In the genomic region with DNA sequence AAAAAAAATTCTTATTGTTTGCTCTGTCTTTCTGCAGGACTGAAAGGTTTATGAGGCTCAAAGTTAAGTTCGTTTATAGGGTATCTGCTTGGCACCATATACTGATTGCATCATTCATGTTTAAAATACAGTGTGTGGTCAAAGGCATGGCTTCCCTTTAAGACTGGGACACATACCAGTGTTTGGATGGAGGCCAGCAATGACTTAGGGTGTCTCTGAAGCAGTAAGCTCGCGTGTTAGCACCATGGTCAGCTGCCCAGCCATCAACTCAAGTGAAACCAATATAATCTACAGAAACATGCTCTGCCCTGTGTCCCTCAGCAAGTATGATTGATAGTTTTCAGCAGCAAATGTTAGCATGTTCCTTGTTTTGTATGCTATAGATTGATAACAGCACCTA, we compare ENCODE assay signal across 30 mouse cellular contexts. TPM values are rescaled to one million over a fixed set of nuclear protein-coding genes. Genes with fewer than 3 reads are reported as not detected.
DNase-seq lines count a peak whose midpoint lies in the region; ATAC-seq and TF ChIP-seq lines count a peak whose summit lies in the region.
"Had no signal": no experiment of that assay in that cellular context is flagged by ENCODE, and none has a peak within 500 bp of the region (broad histone marks: within the 10 kb centered on the region; RNA-seq: fewer than 3 reads in every experiment).

No protein-coding gene starts in this region.

- H3K36me3 ChIP-seq in heart, postnatal 0 days (replicated peaks; ENCODE audit: control insufficient read depth, insufficient read depth, low read length) = no peaks in the 10 kb centered on the region
- no peaks in the 10 kb centered on the region for H3K36me3 ChIP-seq in lung, embryonic 14.5 days (ENCODE audit: insufficient read depth)
- H3K36me3 ChIP-seq: embryonic facial prominence, embryonic 13.5 days; hindbrain, embryonic 15.5 days; intestine, embryonic 15.5 days; limb, embryonic 13.5 days; liver, embryonic 13.5 days; lung, embryonic 15.5 days; neural tube, embryonic 13.5 days; stomach, embryonic 15.5 days had no signal

- ATAC-seq in heart, postnatal 0 days (ENCODE audit: insufficient read depth, low read depth) = no peak
- no peak for ATAC-seq in lung, embryonic 14.5 days (ENCODE audit: insufficient read depth)
- ATAC-seq: forebrain, embryonic 14.5 days; intestine, embryonic 15.5 days; midbrain, embryonic 16.5 days had no signal

- H3K9ac ChIP-seq in heart, postnatal 0 days (replicated peaks; ENCODE audit: low read depth, low read length) = no peak overlapping the region
- H3K9ac ChIP-seq in lung, embryonic 14.5 days = no peak overlapping the region
- H3K9ac ChIP-seq: embryonic facial prominence, embryonic 13.5 days; hindbrain, embryonic 15.5 days; intestine, embryonic 15.5 days; limb, embryonic 13.5 days; liver, embryonic 13.5 days; lung, embryonic 15.5 days; neural tube, embryonic 13.5 days; stomach, embryonic 15.5 days had no signal

- no peak overlapping the region for H3K4me2 ChIP-seq in heart, postnatal 0 days (ENCODE audit: low read depth, low read length)
- H3K4me2 ChIP-seq in lung, embryonic 14.5 days = no peak overlapping the region
- H3K4me2 ChIP-seq: embryonic facial prominence, embryonic 13.5 days; heart, embryonic 11.5 days; hindbrain, embryonic 15.5 days; intestine, embryonic 15.5 days; limb, embryonic 13.5 days; liver, embryonic 13.5 days; lung, embryonic 15.5 days; neural tube, embryonic 13.5 days; stomach, embryonic 15.5 days had no signal

- no peaks in the 10 kb centered on the region for H3K4me1 ChIP-seq in heart, postnatal 0 days (ENCODE audit: control insufficient read depth, insufficient read depth)
- no peaks in the 10 kb centered on the region for H3K4me1 ChIP-seq in lung, embryonic 14.5 days (ENCODE audit: insufficient read depth)
- H3K4me1 ChIP-seq: embryonic facial prominence, embryonic 13.5 days; hindbrain, embryonic 15.5 days; intestine, embryonic 15.5 days; limb, embryonic 13.5 days; liver, embryonic 13.5 days; lung, embryonic 15.5 days; neural tube, embryonic 13.5 days; stomach, embryonic 15.5 days had no signal

- no peaks in the 10 kb centered on the region for H3K27me3 ChIP-seq in heart, postnatal 0 days (ENCODE audit: control insufficient read depth, insufficient read depth, low read length)
- H3K27me3 ChIP-seq in lung, embryonic 14.5 days (ENCODE audit: insufficient read depth, low read length) = no peaks in the 10 kb centered on the region
- H3K27me3 ChIP-seq: embryonic facial prominence, embryonic 13.5 days; hindbrain, embryonic 15.5 days; intestine, embryonic 15.5 days; limb, embryonic 13.5 days; liver, embryonic 13.5 days; lung, embryonic 15.5 days; neural tube, embryonic 13.5 days; stomach, embryonic 15.5 days had no signal

- H3K27ac ChIP-seq in heart, postnatal 0 days (ENCODE audit: low read depth) = no peak overlapping the region
- H3K27ac ChIP-seq in lung, embryonic 14.5 days (ENCODE audit: low read depth) = no peak overlapping the region
- H3K27ac ChIP-seq: embryonic facial prominence, embryonic 13.5 days; hindbrain, embryonic 15.5 days; intestine, embryonic 15.5 days; layer of hippocampus, adult 2 months; limb, embryonic 13.5 days; liver, embryonic 13.5 days; lung, embryonic 15.5 days; macrophage; neural tube, embryonic 13.5 days; stomach, embryonic 15.5 days had no signal

- intact Hi-C loops in heart, postnatal 25 days (cut with DNase I) = no loop called here

- no peak for TF ChIP-seq EP300 in heart, postnatal 0 days (IDR thresholded peaks at IDR 0.05; ENCODE audit: low read depth)

- no peak overlapping the region for H3K4me3 ChIP-seq in heart, postnatal 0 days (ENCODE audit: low read depth, low read length)
- H3K4me3 ChIP-seq in lung, embryonic 14.5 days (ENCODE audit: low read depth, low read length) = no peak overlapping the region
- H3K4me3 ChIP-seq: embryonic facial prominence, embryonic 13.5 days; hindbrain, embryonic 15.5 days; intestine, embryonic 15.5 days; layer of hippocampus, adult 2 months; limb, embryonic 13.5 days; liver, embryonic 13.5 days; lung, embryonic 15.5 days; myocyte; neural tube, embryonic 13.5 days; stomach, embryonic 15.5 days had no signal

- WGBS in heart, postnatal 0 days = 22% methylated on average over 3 of the region's 3 CpGs
- 60% methylated on average over 3 of the region's 3 CpGs for WGBS in lung, embryonic 14.5 days

- H3K9me3 ChIP-seq in heart, postnatal 0 days (replicated peaks; ENCODE audit: control insufficient read depth, low read length) = no peaks in the 10 kb centered on the region
- no peaks in the 10 kb centered on the region for H3K9me3 ChIP-seq in lung, embryonic 14.5 days (ENCODE audit: low read depth, low read length)
- H3K9me3 ChIP-seq: embryonic facial prominence, embryonic 13.5 days; hindbrain, embryonic 15.5 days; intestine, embryonic 15.5 days; limb, embryonic 13.5 days; liver, embryonic 13.5 days; lung, embryonic 15.5 days; neural tube, embryonic 13.5 days; stomach, embryonic 15.5 days had no signal

- peak; percentile 19 for DNase-seq in heart, postnatal 0 days (ENCODE audit: low spot score)
- DNase-seq in heart, postnatal 25 days (ENCODE audit: low spot score) = no peak
- peak; percentile 69 for DNase-seq in lung, embryonic 14.5 days
- no peak for DNase-seq in lung, adult 18-20 months
- peak; percentile 56 for DNase-seq in NIH3T3 (ENCODE audit: low read depth)
- no peak for DNase-seq in spleen, adult 18-20 months
- DNase-seq in adrenal gland, adult 2 months = no peak
- DNase-seq: adrenal gland, adult 8-10 months; cerebellum, adult 9-10 months; gastrocnemius, postnatal 10 days; kidney, adult 9 months; kidney, postnatal 25 days; liver, embryonic 13.5 days; right cerebral cortex, adult 18-20 months; right cerebral cortex, postnatal 4 days; thymus, postnatal 25 days had no signal

- no peak for TF ChIP-seq CTCF in heart, postnatal 0 days (IDR thresholded peaks at IDR 0.05; ENCODE audit: low read depth)
- no peak for TF ChIP-seq CTCF in lung, embryonic 14.5 days (IDR thresholded peaks at IDR 0.05; ENCODE audit: low read depth)

RNA-seq across cellular contexts. Expression of a gene that starts 32.3 kb away (rescaled TPM):
- total RNA-seq in heart, postnatal 0 days (2014; rRNA removed; ENCODE audit: low replicate concordance) = 4.9 and 9.1 TPM in 2 replicates
- 3.9 and 4.0 TPM in 2 replicates for polyA plus RNA-seq in heart, postnatal 0 days (2015; fragmentation: Nextera tagmentation; extraction: Ambion mirVana)
- total RNA-seq in heart, postnatal 25 days (2021) = 1 to 10 TPM; 2.5 to 3.2 TPM
- 0.22 and 0.41 TPM in 2 replicates for polyA plus RNA-seq in lung, embryonic 14.5 days (2014; fragmentation: Nextera tagmentation; extraction: Ambion mirVana)
- 1 to 10 TPM in 1 of 2 experiments, under 1 TPM in 1; 0.92 to 1.0 TPM for total RNA-seq in adrenal gland, adult 2 months (2021)
- polyA plus RNA-seq in adrenal gland, adult 2 months (2012; rRNA removed) = not detected in 2 replicates
- total RNA-seq: granulocyte monocyte progenitor cell, adult 5-6 weeks had no signal
- polyA plus RNA-seq: macrophage had no signal

Comparison
In these comparisons a context has a peak if more than half of its experiments do, and no peak if none do; other contexts are left out.
1. DNase-seq: peak in heart, postnatal 0 days (single experiment), lung, embryonic 14.5 days (single experiment) and NIH3T3 (single experiment); none in heart, postnatal 25 days (single experiment), lung, adult 18-20 months (0 of 2), spleen, adult 18-20 months (0 of 2) and adrenal gland, adult 2 months (single experiment).